Mouse (Mus musculus): Measurements from ENCODE around the gene Acap3. TPM values are rescaled to one million over a fixed set of nuclear protein-coding genes. Genes with fewer than 3 reads are reported as not detected.

Acap3 gene
- polyA plus RNA-seq, 1 experiment from 2014 or later: 21.6 TPM

- no peaks in the 10 kb centered on the region for H3K4me1 ChIP-seq
- H3K4me3 ChIP-seq: no peak overlapping the region
- H3K9me3 ChIP-seq: no peaks in the 10 kb centered on the region
- 90% methylated on average over 12 of the region's 12 CpGs for WGBS
- H3K4me2 ChIP-seq: no peak overlapping the region
- no peak overlapping the region for H3K27ac ChIP-seq
- H3K27me3 ChIP-seq: no peaks in the 10 kb centered on the region
- peaks cover 72% of the 10 kb centered on the region for H3K36me3 ChIP-seq
- no peak for ATAC-seq (ENCODE audit: insufficient number of reproducible peaks, insufficient read depth, low FRiP score, low TSS enrichment, low read depth)
- no peak overlapping the region for H3K9ac ChIP-seq
Observed at GRCm38 (mm10) chr4:155856071-155856470, 35.6 kb upstream of the Acap3 start.

DNA sequence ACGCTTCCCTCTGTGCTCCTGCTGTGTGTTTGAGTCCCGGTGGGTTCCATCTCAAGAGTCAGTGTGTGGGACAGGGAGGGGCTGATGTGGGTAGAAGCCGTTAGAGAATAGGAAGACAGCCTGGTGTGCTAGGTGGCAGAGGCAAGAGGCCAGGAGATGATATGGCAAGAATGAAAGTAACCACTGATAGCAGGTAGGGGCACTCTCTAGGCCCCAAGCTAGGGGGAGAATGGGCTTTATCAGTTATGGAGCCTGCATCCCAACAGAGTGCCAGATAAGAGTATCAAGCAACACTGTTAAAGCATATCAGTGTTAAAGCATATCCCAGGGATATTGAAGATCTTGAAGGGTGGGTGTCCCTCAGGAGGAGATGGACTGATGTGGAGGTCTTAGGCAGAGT is 34.7 kb upstream of the Acap3 start:
- H3K9me3 ChIP-seq: no peaks in the 10 kb centered on the region
- WGBS: 95% methylated on average over 3 of the region's 3 CpGs
- H3K4me2 ChIP-seq: no peak overlapping the region
- no peaks in the 10 kb centered on the region for H3K4me1 ChIP-seq
- H3K4me3 ChIP-seq: no peak overlapping the region
- no peak overlapping the region for H3K27ac ChIP-seq
- H3K9ac ChIP-seq: no peak overlapping the region
- peaks cover 76% of the 10 kb centered on the region for H3K36me3 ChIP-seq
- no peak for ATAC-seq (ENCODE audit: insufficient number of reproducible peaks, insufficient read depth, low FRiP score, low TSS enrichment, low read depth)
- H3K27me3 ChIP-seq: no peaks in the 10 kb centered on the region

DNA sequence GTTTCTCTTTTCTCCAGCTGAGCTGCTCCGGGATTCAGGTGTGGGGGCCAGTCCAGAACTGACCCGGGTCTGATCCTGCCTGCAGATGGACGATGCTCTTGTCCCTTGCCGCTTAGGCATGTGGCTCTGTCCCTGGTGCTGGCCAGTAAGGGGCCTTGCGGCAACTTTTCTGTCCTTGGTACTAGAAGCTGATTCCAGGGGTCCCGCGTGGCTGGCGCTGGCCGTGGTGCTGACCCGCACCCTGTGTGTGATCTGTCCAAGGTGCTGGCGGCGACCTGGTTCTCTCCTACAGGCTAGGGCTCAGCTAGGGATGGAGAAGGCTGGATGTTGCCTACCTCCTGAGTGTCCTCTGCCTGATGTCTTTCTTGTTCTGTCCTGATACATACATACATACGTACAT is 32.3 kb upstream of the Acap3 start:
- Histone ChIP-seq H3K4me1 (no peaks in the 10 kb centered on the region), H3K4me3 (no peak overlapping the region), H3K9ac (no peak overlapping the region), H3K4me2 (no peak overlapping the region), H3K9me3 (no peaks in the 10 kb centered on the region), H3K36me3 (peaks cover 66% of the 10 kb centered on the region), H3K27ac (no peak overlapping the region), H3K27me3 (no peaks in the 10 kb centered on the region)
- WGBS: 16% methylated on average over 13 of the region's 13 CpGs
- peak; percentile 38; the same call in 1 of the 2 replicates for ATAC-seq (ENCODE audit: insufficient number of reproducible peaks, insufficient read depth, low FRiP score, low TSS enrichment, low read depth)

- Histone ChIP-seq H3K9me3 (no peaks in the 10 kb centered on the region), H3K27me3 (no peaks in the 10 kb centered on the region), H3K4me3 (no peak overlapping the region), H3K4me1 (no peaks in the 10 kb centered on the region), H3K36me3 (peaks cover 64% of the 10 kb centered on the region), H3K27ac (no peak overlapping the region), H3K9ac (no peak overlapping the region), H3K4me2 (no peak overlapping the region)
- no peak for ATAC-seq (ENCODE audit: insufficient number of reproducible peaks, insufficient read depth, low FRiP score, low TSS enrichment, low read depth)
- WGBS: 89% methylated on average over 7 of the region's 7 CpGs
Observed at GRCm38 (mm10) chr4:155861787-155862186, 29.8 kb upstream of the Acap3 start.

- Histone ChIP-seq H3K36me3 (peaks cover 55% of the 10 kb centered on the region), H3K27ac (no peak within 1 kb of the TSS), H3K27me3 (no peaks in the 10 kb centered on the region), H3K4me2 (no peak within 1 kb of the TSS), H3K9ac (no peak within 1 kb of the TSS), H3K9me3 (no peaks in the 10 kb centered on the region), H3K4me1 (peaks cover under 1% of the 10 kb centered on the region; the same call in 1 of the 2 replicates), H3K4me3 (no peak within 1 kb of the TSS)
- ATAC-seq (ENCODE audit: insufficient number of reproducible peaks, insufficient read depth, low FRiP score, low TSS enrichment, low read depth): no peak
- 75% methylated on average over 5 of the region's 5 CpGs for WGBS
Observed at GRCm38 (mm10) chr4:155863001-155863400, 28.6 kb upstream of the Acap3 start, which contains the start of gene Tas1r3. Gene Tas1r3, minus strand, starts transcription at chr4:155863362.

GRCm38 (mm10) chr4:155868614-155869298 is 22.9 kb upstream of the Acap3 start:
- no peak overlapping the region; the same call in 1 of the 2 replicates for H3K27ac ChIP-seq
- peak overlapping the region; percentile 98 for H3K4me2 ChIP-seq
- WGBS: 9% methylated on average over 22 of the region's 22 CpGs
- H3K36me3 ChIP-seq: peaks cover 52% of the 10 kb centered on the region
- H3K9me3 ChIP-seq: no peaks in the 10 kb centered on the region
- peak overlapping the region; percentile 79 for H3K4me3 ChIP-seq
- no peaks in the 10 kb centered on the region for H3K27me3 ChIP-seq
- H3K9ac ChIP-seq: peak overlapping the region; percentile 79
- peaks cover 27% of the 10 kb centered on the region for H3K4me1 ChIP-seq
- ATAC-seq (ENCODE audit: insufficient number of reproducible peaks, insufficient read depth, low FRiP score, low TSS enrichment, low read depth): peak; percentile 45

- Histone ChIP-seq H3K4me2 (peak within 1 kb of the TSS; percentile 98), H3K27me3 (no peaks in the 10 kb centered on the region), H3K4me3 (peak within 1 kb of the TSS; percentile 79), H3K36me3 (peaks cover 58% of the 10 kb centered on the region), H3K27ac (peak within 1 kb of the TSS; percentile 51), H3K9me3 (no peaks in the 10 kb centered on the region), H3K4me1 (peaks cover 27% of the 10 kb centered on the region), H3K9ac (peak within 1 kb of the TSS; percentile 79)
- WGBS: under 1% methylated on average over 62 of the region's 63 CpGs
- ATAC-seq (ENCODE audit: insufficient number of reproducible peaks, insufficient read depth, low FRiP score, low TSS enrichment, low read depth): peak; percentile 88
Observed at GRCm38 (mm10) chr4:155869317-155870033, 22.1 kb upstream of the Acap3 start, which contains the start of the genes Cptp and Ints11. Gene Cptp, minus strand, starts transcription at chr4:155869440. Gene Ints11, plus strand, starts transcription at chr4:155869546.

GRCm38 (mm10) chr4:155871404-155871803 is 20.2 kb upstream of the Acap3 start:
- H3K4me3 ChIP-seq: no peak overlapping the region
- no peak overlapping the region for H3K27ac ChIP-seq
- H3K4me2 ChIP-seq: no peak overlapping the region
- peaks cover 56% of the 10 kb centered on the region for H3K36me3 ChIP-seq
- WGBS: 88% methylated on average over 7 of the region's 7 CpGs
- ATAC-seq (ENCODE audit: insufficient number of reproducible peaks, insufficient read depth, low FRiP score, low TSS enrichment, low read depth): no peak
- H3K9me3 ChIP-seq: no peaks in the 10 kb centered on the region
- H3K9ac ChIP-seq: no peak overlapping the region
- H3K4me1 ChIP-seq: peaks cover 27% of the 10 kb centered on the region
- no peaks in the 10 kb centered on the region for H3K27me3 ChIP-seq

DNA sequence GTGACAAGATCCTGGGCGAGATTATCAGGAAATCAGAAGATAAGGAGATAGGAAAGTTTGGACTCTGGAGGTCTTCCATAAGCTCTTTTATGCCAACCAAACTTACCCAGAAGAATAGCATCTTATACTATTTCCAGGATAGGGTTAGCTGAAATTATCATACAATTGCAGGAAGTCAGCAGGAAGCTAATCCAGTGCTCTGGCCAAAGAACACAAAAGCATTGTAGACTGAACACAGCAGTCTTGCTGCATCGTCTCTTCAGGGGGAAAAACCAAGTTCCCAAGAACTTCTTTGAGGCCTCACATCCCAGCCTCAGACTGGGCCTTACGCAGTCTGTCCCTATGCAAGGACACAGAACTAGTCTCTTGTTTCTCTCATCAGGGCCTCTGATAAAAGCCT is 8.0 kb upstream of the Acap3 start:
- ATAC-seq (ENCODE audit: insufficient number of reproducible peaks, insufficient read depth, low FRiP score, low TSS enrichment, low read depth): no peak
- Histone ChIP-seq H3K27me3 (no peaks in the 10 kb centered on the region), H3K4me1 (no peaks in the 10 kb centered on the region), H3K36me3 (peaks cover 61% of the 10 kb centered on the region), H3K4me3 (no peak overlapping the region), H3K27ac (no peak overlapping the region), H3K9me3 (no peaks in the 10 kb centered on the region), H3K9ac (no peak overlapping the region), H3K4me2 (no peak overlapping the region)
- WGBS: 87% methylated on average over 3 of the region's 3 CpGs

DNA sequence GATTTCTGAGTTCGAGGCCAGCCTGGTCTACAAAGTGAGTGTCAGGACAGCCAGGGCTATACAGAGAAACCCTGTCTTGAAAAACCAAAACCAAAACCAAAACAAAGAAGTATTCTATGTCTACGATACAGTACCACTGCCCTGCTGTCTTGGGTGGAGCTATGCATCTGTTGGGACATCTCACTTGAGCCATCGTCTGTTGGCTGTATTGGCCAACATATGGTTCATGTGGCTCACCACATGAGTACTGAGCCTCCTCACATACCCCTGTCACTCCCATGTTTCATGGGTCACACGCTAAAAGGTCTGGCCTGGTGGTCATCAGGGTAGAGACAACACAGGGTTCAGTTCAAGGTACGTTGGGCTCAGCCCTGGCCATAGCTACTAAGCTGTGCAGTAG is 5.3 kb upstream of the Acap3 start:
- no peak overlapping the region for H3K9ac ChIP-seq
- H3K27me3 ChIP-seq: no peaks in the 10 kb centered on the region
- H3K27ac ChIP-seq: no peak overlapping the region
- H3K9me3 ChIP-seq: no peaks in the 10 kb centered on the region
- peaks cover 17% of the 10 kb centered on the region for H3K4me1 ChIP-seq
- H3K36me3 ChIP-seq: peaks cover 64% of the 10 kb centered on the region
- no peak for ATAC-seq (ENCODE audit: insufficient number of reproducible peaks, insufficient read depth, low FRiP score, low TSS enrichment, low read depth)
- H3K4me3 ChIP-seq: no peak overlapping the region
- H3K4me2 ChIP-seq: no peak overlapping the region
- 96% methylated on average over 5 of the region's 5 CpGs for WGBS

GRCm38 (mm10) chr4:155887674-155888073 is 3.9 kb upstream of the Acap3 start:
- Histone ChIP-seq H3K4me2 (no peak overlapping the region), H3K9me3 (no peaks in the 10 kb centered on the region), H3K27ac (no peak overlapping the region), H3K9ac (peak overlapping the region; percentile 16; the same call in 1 of the 2 replicates), H3K27me3 (no peaks in the 10 kb centered on the region), H3K36me3 (peaks cover 64% of the 10 kb centered on the region), H3K4me3 (no peak overlapping the region), H3K4me1 (peaks cover 18% of the 10 kb centered on the region)
- ATAC-seq (ENCODE audit: insufficient number of reproducible peaks, insufficient read depth, low FRiP score, low TSS enrichment, low read depth): no peak
- 88% methylated on average over 10 of the region's 10 CpGs for WGBS

- Histone ChIP-seq H3K27me3 (no peaks in the 10 kb centered on the region), H3K27ac (no peak overlapping the region), H3K9ac (no peak overlapping the region; the same call in 1 of the 2 replicates), H3K4me2 (no peak overlapping the region), H3K4me3 (no peak overlapping the region), H3K4me1 (peaks cover 23% of the 10 kb centered on the region), H3K9me3 (no peaks in the 10 kb centered on the region), H3K36me3 (peaks cover 64% of the 10 kb centered on the region)
- 90% methylated on average over 9 of the region's 9 CpGs for WGBS
- no peak for ATAC-seq (ENCODE audit: insufficient number of reproducible peaks, insufficient read depth, low FRiP score, low TSS enrichment, low read depth)
Observed at GRCm38 (mm10) chr4:155888181-155888580, 3.4 kb upstream of the Acap3 start.

Data from embryonic facial prominence, embryonic 13.5 days (tissue).